Mouse (Mus musculus) macrophage (primary cell): ENCODE measurements around the gene Dab2ip. TPM values are rescaled to one million over a fixed set of nuclear protein-coding genes. Genes with fewer than 3 reads are reported as not detected.

ENCODE experiments used
- H3K27ac ChIP-seq: fragments of 350-480 bp; formaldehyde crosslinking; 2 replicates; pipeline ENCODE4 v1.9.0; 2021
- H3K36me3 ChIP-seq: fragments of 350-480 bp; formaldehyde crosslinking; 2 replicates; pipeline ENCODE4 v1.9.0; 2021; ENCODE audit errors: inconsistent target
- H3K4me3 ChIP-seq: fragments of 350-480 bp; formaldehyde crosslinking; 2 replicates; pipeline ENCODE4 v1.9.0; 2021; ENCODE audit errors: inconsistent target
- H3K79me2 ChIP-seq: fragments of 350-480 bp; formaldehyde crosslinking; 2 replicates; pipeline ENCODE4 v1.9.0; 2021; ENCODE audit errors: inconsistent target
- WGBS: methylation state at CpG from one replicate; pipeline ENCODE4 v1.1.7; 2026; ENCODE audit warnings: inconsistent platforms; ENCODE audit not compliant: missing documents; 5-methylcytosine and 5-hydroxymethylcytosine counted together
- polyA plus RNA-seq: library from polyadenylated mRNA; stranded (reverse); fragments of 250-400 nt; gene quantifications from 3 replicates; pipeline ENCODE4 v1.2.4, GENCODE M21; 2018; ENCODE audit warnings: inconsistent platforms

Gene Dab2ip
- polyA plus RNA-seq, 1 experiment from 2014 or later, result 0.14 TPM

DNA sequence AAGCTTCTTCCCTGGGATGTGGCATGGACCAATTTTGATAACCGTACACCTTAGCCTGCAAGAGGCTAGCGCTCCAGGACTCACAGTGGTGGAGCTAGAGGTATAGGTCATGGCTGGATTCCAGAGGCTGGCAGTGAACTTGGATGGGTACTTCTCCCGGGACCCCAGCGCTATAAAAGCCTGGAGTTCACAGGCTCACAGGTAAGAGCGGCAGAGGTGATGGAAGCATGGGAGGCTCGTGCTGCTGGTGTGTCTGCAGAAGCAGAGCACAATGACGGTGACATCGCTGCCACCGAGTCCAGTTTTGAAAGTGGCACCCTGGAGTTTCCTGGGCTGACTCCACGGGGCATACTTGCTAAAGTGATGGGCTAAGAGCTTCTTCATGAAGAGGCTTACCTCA is 187.8 kb downstream of the Dab2ip start:
- Histone ChIP-seq H3K27ac (no peak overlapping the region), H3K79me2 (no peaks in the 10 kb centered on the region), H3K4me3 (no peak overlapping the region), H3K36me3 (no peaks in the 10 kb centered on the region)
- 96% methylated on average over 10 of the region's 10 CpGs for WGBS

- Histone ChIP-seq H3K36me3 (no peaks in the 10 kb centered on the region), H3K4me3 (no peak overlapping the region), H3K79me2 (no peaks in the 10 kb centered on the region), H3K27ac (no peak overlapping the region)
- WGBS, result 96% methylated on average over 2 of the region's 7 CpGs
Measured at GRCm38 (mm10) chr2:35746638-35747037, 188.6 kb downstream of the Dab2ip start.

DNA sequence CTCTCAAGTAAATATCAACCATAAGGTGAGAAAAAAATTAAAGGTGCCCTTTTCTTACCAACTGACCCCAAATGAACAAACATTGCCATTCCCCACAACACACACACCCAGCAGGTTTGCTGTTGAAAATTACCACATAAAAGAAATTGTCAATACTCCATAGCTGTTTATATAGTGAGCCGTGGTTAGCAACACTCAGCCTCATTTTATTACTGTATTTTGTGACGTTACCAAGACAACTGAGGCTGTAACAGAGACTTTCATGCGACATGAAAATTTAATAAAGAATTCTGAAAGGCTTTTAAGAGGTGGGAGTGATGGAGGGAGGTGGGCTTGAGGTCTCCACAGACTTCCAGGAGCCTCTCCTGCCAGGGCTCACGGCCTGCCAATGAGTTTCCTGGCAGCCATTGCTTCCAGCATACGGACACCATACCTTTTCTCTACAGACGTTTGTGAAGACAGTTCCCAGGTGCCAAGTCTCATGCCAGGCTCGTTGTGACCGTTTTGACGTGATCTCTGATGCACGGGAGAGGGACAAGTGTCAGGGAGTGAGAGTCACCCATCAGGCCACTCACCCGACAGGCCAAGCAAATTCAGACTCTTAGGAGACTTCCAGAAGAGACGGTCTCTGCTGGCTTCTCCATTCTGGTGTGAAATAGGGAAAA is 189.4 kb downstream of the Dab2ip start:
- 87% methylated on average over 12 of the region's 12 CpGs for WGBS
- Histone ChIP-seq H3K27ac (no peak overlapping the region), H3K36me3 (no peaks in the 10 kb centered on the region), H3K79me2 (no peaks in the 10 kb centered on the region), H3K4me3 (no peak overlapping the region)

DNA sequence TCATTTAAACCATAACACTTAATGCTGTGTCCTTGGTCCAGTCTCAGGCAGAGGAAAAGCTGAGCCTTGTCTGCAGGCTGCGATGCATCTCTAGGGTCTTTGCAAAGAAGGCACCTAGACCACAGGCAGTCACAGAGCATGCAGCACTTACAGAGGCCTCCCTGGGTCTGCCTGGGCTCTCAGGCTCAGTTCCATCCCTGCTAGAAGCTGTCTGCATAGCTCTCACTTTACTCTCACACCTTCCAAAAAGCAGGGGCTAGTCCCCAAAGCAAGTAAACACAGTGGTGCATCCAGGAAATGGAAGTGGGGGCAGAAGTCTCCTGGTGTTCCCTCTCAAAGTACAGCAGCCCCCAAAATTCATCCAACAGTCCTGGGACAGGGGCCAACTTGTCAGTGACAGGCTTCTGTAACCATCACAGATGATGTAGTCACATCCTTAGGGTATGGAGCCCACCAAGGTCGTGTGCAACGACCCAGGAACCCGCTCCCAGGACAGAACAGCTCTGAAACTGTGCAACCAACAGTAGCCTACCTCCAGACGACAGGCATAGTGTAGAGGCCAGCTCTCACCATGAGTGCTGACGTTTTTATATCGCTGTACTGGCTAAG is 192.6 kb downstream of the Dab2ip start:
- Histone ChIP-seq H3K4me3 (no peak overlapping the region), H3K36me3 (no peaks in the 10 kb centered on the region), H3K79me2 (no peaks in the 10 kb centered on the region), H3K27ac (no peak overlapping the region)
- 81% methylated on average over 7 of the region's 7 CpGs for whole genome bisulfite sequencing

GRCm38 (mm10) chr2:35751781-35752505 is 193.9 kb downstream of the Dab2ip start:
- H3K27ac ChIP-seq, result no peak overlapping the region
- H3K4me3 ChIP-seq, result no peak overlapping the region
- 91% methylated on average over 17 of the region's 18 CpGs for WGBS
- H3K79me2 ChIP-seq, result no peaks in the 10 kb centered on the region
- H3K36me3 ChIP-seq, result no peaks in the 10 kb centered on the region

- H3K4me3 ChIP-seq, result no peak overlapping the region
- no peaks in the 10 kb centered on the region for H3K79me2 ChIP-seq
- peak overlapping the region; percentile 38 for H3K27ac ChIP-seq
- 2% methylated on average over 7 of the region's 7 CpGs for WGBS
- no peaks in the 10 kb centered on the region for H3K36me3 ChIP-seq
Measured at GRCm38 (mm10) chr2:35756467-35756866, 198.4 kb downstream of the Dab2ip start.

GRCm38 (mm10) chr2:35760352-35760751 is 202.3 kb downstream of the Dab2ip start:
- Histone ChIP-seq H3K36me3 (no peaks in the 10 kb centered on the region), H3K79me2 (no peaks in the 10 kb centered on the region), H3K27ac (no peak overlapping the region), H3K4me3 (no peak overlapping the region)
- 88% methylated on average over 8 of the region's 8 CpGs for WGBS

- no peaks in the 10 kb centered on the region for H3K36me3 ChIP-seq
- no peaks in the 10 kb centered on the region for H3K79me2 ChIP-seq
- H3K4me3 ChIP-seq, result no peak overlapping the region
- H3K27ac ChIP-seq, result no peak overlapping the region
Measured at GRCm38 (mm10) chr2:35760867-35761266, 202.8 kb downstream of the Dab2ip start.

- no peak overlapping the region for H3K27ac ChIP-seq
- no peaks in the 10 kb centered on the region for H3K36me3 ChIP-seq
- WGBS, result 92% methylated on average over 5 of the region's 5 CpGs
- no peak overlapping the region for H3K4me3 ChIP-seq
- no peaks in the 10 kb centered on the region for H3K79me2 ChIP-seq
Measured at GRCm38 (mm10) chr2:35761458-35761857, 203.4 kb downstream of the Dab2ip start.

DNA sequence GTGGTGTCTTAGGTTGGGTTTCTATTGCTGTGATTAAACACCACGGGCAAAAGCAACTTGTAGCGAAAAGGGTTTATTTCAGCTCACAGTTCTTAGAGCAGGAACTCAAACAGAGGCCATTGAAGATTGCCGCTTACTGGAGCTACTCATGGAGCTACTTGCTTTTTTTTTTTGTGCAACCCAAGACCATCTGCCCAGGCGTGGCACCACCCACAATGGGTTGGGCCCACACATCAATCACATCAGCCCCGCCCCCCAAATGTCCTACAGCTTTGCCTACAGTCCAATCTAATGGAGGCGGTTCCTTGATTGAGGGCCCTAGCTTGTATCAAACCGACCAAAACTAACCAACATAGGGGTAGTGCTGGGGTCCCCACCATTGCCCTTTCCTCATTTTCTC is 205.8 kb downstream of the Dab2ip start:
- H3K36me3 ChIP-seq, result no peaks in the 10 kb centered on the region
- 94% methylated on average over 7 of the region's 7 CpGs for WGBS
- no peak overlapping the region for H3K27ac ChIP-seq
- H3K4me3 ChIP-seq, result no peak overlapping the region
- no peaks in the 10 kb centered on the region for H3K79me2 ChIP-seq

DNA sequence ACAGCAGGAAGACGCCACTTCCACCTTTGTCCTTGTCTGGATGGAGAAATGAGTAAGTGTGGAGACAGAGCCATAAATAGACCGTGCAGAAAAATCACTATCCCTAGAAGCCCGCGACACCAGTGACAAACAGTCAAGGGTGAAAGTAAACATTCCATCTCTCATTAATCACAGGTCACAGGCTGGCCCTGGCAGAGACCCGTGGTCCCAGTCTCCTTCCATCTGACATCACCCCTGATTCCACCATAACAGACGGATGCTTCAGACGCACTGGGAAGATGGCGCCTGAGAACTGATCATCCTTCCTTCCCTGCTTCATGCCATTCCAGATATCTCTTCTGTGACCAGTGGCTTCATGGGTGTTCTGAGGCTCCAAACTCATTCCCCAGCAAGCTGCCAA is 206.3 kb downstream of the Dab2ip start:
- WGBS, result 91% methylated on average over 8 of the region's 8 CpGs

GRCm38 (mm10) chr2:35767834-35768537 is 209.9 kb downstream of the Dab2ip start:
- Histone ChIP-seq H3K4me3 (no peak overlapping the region), H3K36me3 (no peaks in the 10 kb centered on the region), H3K27ac (no peak overlapping the region), H3K79me2 (no peaks in the 10 kb centered on the region)
- WGBS, result 44% methylated on average over 14 of the region's 14 CpGs

More for the DNA sequence above, 206.3 kb downstream of the Dab2ip start:
- H3K36me3 ChIP-seq, result no peaks in the 10 kb centered on the region
- H3K27ac ChIP-seq, result no peak overlapping the region
- H3K4me3 ChIP-seq, result no peak overlapping the region
- no peaks in the 10 kb centered on the region for H3K79me2 ChIP-seq

GRCm38 (mm10) chr2:35768538-35769238 is 210.6 kb downstream of the Dab2ip start:
- H3K4me3 ChIP-seq, result no peak overlapping the region
- no peak overlapping the region for H3K27ac ChIP-seq

GRCm38 (mm10) chr2:35769398-35769797 is 211.3 kb downstream of the Dab2ip start:
- Histone ChIP-seq H3K79me2 (no peaks in the 10 kb centered on the region), H3K36me3 (no peaks in the 10 kb centered on the region), H3K4me3 (no peak overlapping the region), H3K27ac (no peak overlapping the region)
- WGBS, result 93% methylated on average over 12 of the region's 12 CpGs

More at GRCm38 (mm10) chr2:35768538-35769238, 210.6 kb downstream of the Dab2ip start:
- H3K79me2 ChIP-seq, result no peaks in the 10 kb centered on the region
- no peaks in the 10 kb centered on the region for H3K36me3 ChIP-seq
- 27% methylated on average over 4 of the region's 4 CpGs for WGBS
